Mouse (Mus musculus) midbrain, postnatal 0 days (tissue): ENCODE measurements around the gene Micu1. TPM values are rescaled to one million over a fixed set of nuclear protein-coding genes. Genes with fewer than 3 reads are reported as not detected.
A peak's percentile ranks its signal among the peaks of the same experiment; 100 is the strongest.

Experiments
- ATAC-seq: fragments of 200-750 bp; cut with Nextera tagmentation; 2 replicates; pipeline ENCODE4 v1.8.0; 2017; ENCODE audit warnings: moderate number of reproducible peaks, mild to moderate bottlenecking, moderate TSS enrichment, moderate library complexity; ENCODE audit not compliant: low FRiP score
- DNase-seq: peaks from one replicate; pipeline ENCODE4 v3.0.0-alpha.2; 2015; ENCODE audit warnings: low spot score
- H3K27ac ChIP-seq: fragments of 300-500 bp; sonication (generic); 2 replicates; pipeline ENCODE4 v1.5.1; 2014; ENCODE audit warnings: low read depth, mild to moderate bottlenecking, low read length, mixed read lengths
- H3K27me3 ChIP-seq: fragments of 300-500 bp; sonication (generic); 2 replicates; pipeline ENCODE4 v1.6.1; 2014; ENCODE audit warnings: low read length, control low read depth, mixed read lengths; ENCODE audit not compliant: insufficient read depth
- H3K36me3 ChIP-seq: fragments of 300-500 bp; sonication (generic); 2 replicates; pipeline ENCODE4 v1.6.1; 2014; ENCODE audit warnings: low read length, control low read depth, mixed read lengths; ENCODE audit not compliant: insufficient read depth
- H3K4me1 ChIP-seq: fragments of 300-500 bp; sonication (generic); 2 replicates; pipeline ENCODE4 v1.6.1; 2014; ENCODE audit warnings: mild to moderate bottlenecking, control low read depth, antibody characterized with exemption, low read length, mixed read lengths; ENCODE audit not compliant: insufficient read depth
- H3K4me2 ChIP-seq: fragments of 300-500 bp; sonication (generic); 2 replicates; pipeline ENCODE4 v1.6.1; 2014; ENCODE audit warnings: low read depth, mild to moderate bottlenecking, low read length, mixed read lengths; ENCODE audit not compliant: poor library complexity, severe bottlenecking
- H3K4me3 ChIP-seq: fragments of 300-500 bp; sonication (generic); 2 replicates; pipeline ENCODE4 v1.5.1; 2014; ENCODE audit warnings: low read depth, mild to moderate bottlenecking, low read length, moderate library complexity
- H3K9ac ChIP-seq: fragments of 300-500 bp; sonication (generic); replicated peaks from 2 replicates; pipeline ENCODE4 v1.6.1; 2014; ENCODE audit warnings: mild to moderate bottlenecking, low read length, moderate library complexity, mixed read lengths; ENCODE audit not compliant: poor library complexity, severe bottlenecking
- H3K9me3 ChIP-seq: fragments of 300-500 bp; sonication (generic); 2 replicates; pipeline ENCODE4 v1.6.1; 2016; ENCODE audit warnings: low read length, control low read depth
- CTCF ChIP-seq: IDR thresholded peaks from 2 replicates; pipeline ENCODE4 v1.5.1; 2016; ENCODE audit warnings: antibody characterized with exemption, mild to moderate bottlenecking
- WGBS: fragments of 180-500 bp; shearing (Covaris S2); extraction: QIAGEN DNeasy Blood & Tissue Kit; methylation state at CpG from one replicate; pipeline ENCODE4 v1.1.7; 2014; 5-methylcytosine and 5-hydroxymethylcytosine counted together
- polyA plus RNA-seq: library from polyadenylated mRNA; unstranded; fragments of >200 nt; fragmentation: Nextera tagmentation; extraction: Ambion mirVana; gene quantifications from 2 replicates; pipeline ENCODE4 v1.2.1, GENCODE M21; 2015
- total RNA-seq: library from RNA; depleted of rRNA; stranded (reverse); fragments of >200 nt; gene quantifications from 2 replicates; pipeline ENCODE4 v1.2.3, GENCODE M21; 2014

Gene Micu1
- total and polyA plus RNA-seq, 2 experiments from 2014 or later = 61.1 to 70.9 TPM

- Histone ChIP-seq H3K36me3 (no peaks in the 10 kb centered on the region), H3K9me3 (no peaks in the 10 kb centered on the region), H3K4me3 (no peak overlapping the region), H3K27ac (no peak overlapping the region), H3K9ac (no peak overlapping the region), H3K4me2 (no peak overlapping the region), H3K27me3 (no peaks in the 10 kb centered on the region), H3K4me1 (no peaks in the 10 kb centered on the region; the same call in 1 of the 2 replicates)
- TF ChIP-seq CTCF = no peak
- ATAC-seq (no peak), DNase-seq (no peak)
- 40% methylated on average over 3 of the region's 3 CpGs for WGBS
Observed at GRCm38 (mm10) chr10:59798371-59798770, 96.1 kb downstream of the Micu1 start.

DNA sequence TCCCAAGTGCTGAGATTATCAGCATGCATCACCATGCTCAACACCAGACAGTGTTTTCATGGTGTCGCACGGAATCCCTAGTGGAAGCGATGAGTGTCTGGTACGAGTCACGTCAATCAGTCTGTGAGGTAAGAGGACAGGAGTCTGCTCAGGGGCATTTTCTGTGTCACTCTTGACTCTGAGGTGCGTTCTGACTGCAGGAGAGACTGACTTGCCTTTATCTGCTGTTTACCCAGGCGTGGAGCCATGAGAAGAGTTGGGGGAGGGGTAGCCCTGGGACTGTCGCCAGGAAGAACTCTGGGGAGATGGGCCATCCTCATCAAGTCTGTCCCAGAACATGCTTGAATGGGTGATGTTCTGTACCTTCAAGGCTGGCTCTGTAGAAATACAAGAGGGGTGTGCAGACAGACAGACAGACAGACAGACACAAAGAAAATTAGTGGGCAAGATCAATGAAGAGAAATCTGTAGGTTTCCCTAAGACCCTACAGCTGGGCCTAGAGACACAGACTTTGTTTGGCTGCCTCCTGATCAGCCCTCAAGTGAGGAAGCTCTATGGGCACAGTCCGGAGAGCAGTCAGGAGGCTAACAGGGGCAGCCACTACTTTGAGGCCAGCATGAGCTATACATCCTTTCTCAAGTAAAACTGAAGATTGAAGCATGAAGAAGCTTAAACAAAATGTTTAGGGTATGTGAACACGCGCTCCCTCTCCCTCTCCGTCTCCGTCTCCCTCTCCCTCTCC, 97.2 kb downstream of the Micu1 start:
- no peak overlapping the region for H3K4me2 ChIP-seq
- H3K36me3 ChIP-seq = 0 out of 2 replicates have a peak, but pooled peaks cover under 1% of the 10 kb centered on the region
- no peak overlapping the region for H3K9ac ChIP-seq
- no peaks in the 10 kb centered on the region for H3K27me3 ChIP-seq
- H3K4me1 ChIP-seq = no peaks in the 10 kb centered on the region; the same call in 1 of the 2 replicates
- DNase-seq = no peak
- H3K9me3 ChIP-seq = no peaks in the 10 kb centered on the region
- H3K27ac ChIP-seq = peak overlapping the region; percentile 32
- no peak for ATAC-seq
- H3K4me3 ChIP-seq = no peak overlapping the region
- WGBS = 50% methylated on average over 13 of the region's 13 CpGs
- no peak for TF ChIP-seq CTCF

- Histone ChIP-seq H3K9me3 (no peaks in the 10 kb centered on the region), H3K4me3 (no peak overlapping the region), H3K9ac (no peak overlapping the region), H3K4me2 (no peak overlapping the region), H3K36me3 (peaks cover 5% of the 10 kb centered on the region; the same call in 1 of the 2 replicates), H3K4me1 (no peaks in the 10 kb centered on the region; the same call in 1 of the 2 replicates), H3K27me3 (no peaks in the 10 kb centered on the region), H3K27ac (peak overlapping the region; percentile 18; the same call in 1 of the 2 replicates)
- TF ChIP-seq CTCF = no peak
- WGBS = 25% methylated on average over 10 of the region's 10 CpGs
- DNase-seq (peak; percentile 67), ATAC-seq (peak; percentile 68; the same call in 1 of the 2 replicates)
Observed at GRCm38 (mm10) chr10:59800159-59800558, 97.9 kb downstream of the Micu1 start.

DNA sequence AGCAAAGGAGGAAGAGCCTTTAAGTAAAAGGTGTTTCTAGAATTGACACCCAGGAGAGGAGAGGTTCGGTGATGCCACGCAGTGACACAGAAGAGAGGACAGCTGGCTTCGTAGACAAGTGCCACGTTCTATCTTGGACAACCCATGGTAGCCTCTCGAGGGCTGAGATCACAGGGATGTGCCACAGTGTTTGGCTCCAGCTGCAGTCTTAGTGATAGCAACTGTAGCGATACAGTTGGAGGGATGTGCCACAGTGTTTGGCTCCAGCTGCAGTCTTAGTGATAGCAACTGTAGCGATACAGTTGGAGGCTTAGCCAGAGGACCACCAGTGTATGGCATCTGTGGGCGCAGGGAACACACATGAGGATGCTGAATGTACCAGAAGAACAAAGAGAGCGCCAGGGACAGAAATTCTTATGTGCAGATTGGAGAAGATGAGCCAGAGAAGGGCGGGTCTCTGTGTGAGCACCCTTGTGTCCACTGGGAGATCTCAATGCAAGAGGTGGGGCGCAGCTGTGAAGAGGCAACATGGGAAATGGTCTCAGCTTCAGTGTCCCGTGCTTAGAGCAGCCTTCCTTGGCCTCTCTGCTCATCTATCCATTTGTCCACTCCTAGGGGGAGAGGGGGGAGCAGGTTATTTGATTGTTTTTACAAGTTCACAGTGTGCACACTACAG, 98.7 kb downstream of the Micu1 start:
- H3K4me2 ChIP-seq = no peak overlapping the region
- peaks cover 5% of the 10 kb centered on the region; the same call in 1 of the 2 replicates for H3K36me3 ChIP-seq
- WGBS = 90% methylated on average over 12 of the region's 12 CpGs

DNA sequence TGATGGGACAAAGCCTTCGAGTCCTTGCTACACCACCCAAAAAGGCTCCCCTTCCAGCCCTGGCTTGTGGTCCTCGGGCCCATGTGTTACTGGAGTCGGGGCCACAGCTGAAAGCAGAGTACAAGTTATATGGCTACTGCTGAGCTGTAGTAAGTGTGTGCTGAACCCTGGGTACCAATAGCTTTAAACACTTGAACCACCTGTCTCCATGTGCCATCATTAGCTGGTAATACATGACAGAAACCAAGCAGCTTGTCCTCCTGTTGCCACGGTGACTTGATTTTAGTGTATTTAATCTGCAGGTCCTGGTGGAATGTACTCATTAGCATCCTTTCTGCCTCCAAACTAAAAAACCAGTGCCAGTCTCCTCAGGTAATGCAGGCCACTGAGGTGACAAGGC, 106.4 kb downstream of the Micu1 start:
- ATAC-seq (no peak), DNase-seq (no peak)
- Histone ChIP-seq H3K27ac (no peak overlapping the region), H3K4me1 (no peaks in the 10 kb centered on the region; the same call in 1 of the 2 replicates), H3K4me2 (no peak overlapping the region), H3K9ac (no peak overlapping the region), H3K9me3 (no peaks in the 10 kb centered on the region), H3K4me3 (no peak overlapping the region), H3K27me3 (no peaks in the 10 kb centered on the region), H3K36me3 (peaks cover 5% of the 10 kb centered on the region; the same call in 1 of the 2 replicates)
- 77% methylated on average over 4 of the region's 4 CpGs for WGBS
- no peak for TF ChIP-seq CTCF

More for the DNA sequence above, 98.7 kb downstream of the Micu1 start:
- Histone ChIP-seq H3K27ac (0 out of 2 replicates have a peak overlapping the region, but pooled peaks have one; percentile 18), H3K9me3 (no peaks in the 10 kb centered on the region), H3K9ac (no peak overlapping the region), H3K4me1 (no peaks in the 10 kb centered on the region; the same call in 1 of the 2 replicates), H3K27me3 (no peaks in the 10 kb centered on the region), H3K4me3 (no peak overlapping the region)
- no peak for TF ChIP-seq CTCF
- 0 out of 2 replicates have a peak, but pooled peaks have one; percentile 5 for ATAC-seq
- no peak for DNase-seq
